Mouse (Mus musculus) left cerebral cortex, adult 9 months (tissue): ENCODE results near the gene Atp6v0e.

Experiments used
- DNase-seq, 2 experiments: peaks; one replicate each; pipeline ENCODE4 v3.0.0; 2022; ENCODE audit warnings: low spot score in 2 of 2

Atp6v0e gene

GRCm38 (mm10) chr17:26640286-26640740 lies 22.7 kb upstream of the Atp6v0e start:
- no peak for DNase-seq

GRCm38 (mm10) chr17:26643456-26643855 lies 19.6 kb upstream of the Atp6v0e start:
- DNase-seq: no peak

DNA sequence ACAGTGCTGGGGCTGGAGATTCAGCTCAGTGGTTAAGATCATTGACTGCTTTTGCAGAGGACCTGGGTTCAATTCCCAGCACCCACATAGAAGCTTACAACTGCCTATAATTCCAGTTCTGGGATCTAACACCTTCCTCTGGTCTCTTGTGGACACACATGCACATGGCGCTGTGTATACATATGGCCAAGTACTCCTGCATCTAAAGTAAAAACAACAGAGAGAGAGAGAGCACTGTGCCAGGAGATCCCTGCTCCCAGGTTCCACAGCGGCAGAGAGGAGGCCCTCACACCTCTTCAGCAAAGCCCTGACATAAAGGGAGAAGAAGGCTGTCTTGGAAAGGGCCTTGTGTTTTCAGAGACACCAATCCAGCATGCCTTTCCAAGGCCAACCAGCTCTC lies 19.0 kb upstream of the Atp6v0e start:
- no peak for DNase-seq

- DNase-seq: no peak
Observed at GRCm38 (mm10) chr17:26644509-26645410, 18.3 kb upstream of the Atp6v0e start.

- no peak for DNase-seq
Observed at GRCm38 (mm10) chr17:26645411-26645854, 17.6 kb upstream of the Atp6v0e start.

- DNase-seq: no peak
Observed at GRCm38 (mm10) chr17:26647283-26647682, 15.7 kb upstream of the Atp6v0e start.

- no peak for DNase-seq
Observed at GRCm38 (mm10) chr17:26649565-26649964, 13.5 kb upstream of the Atp6v0e start.

DNA sequence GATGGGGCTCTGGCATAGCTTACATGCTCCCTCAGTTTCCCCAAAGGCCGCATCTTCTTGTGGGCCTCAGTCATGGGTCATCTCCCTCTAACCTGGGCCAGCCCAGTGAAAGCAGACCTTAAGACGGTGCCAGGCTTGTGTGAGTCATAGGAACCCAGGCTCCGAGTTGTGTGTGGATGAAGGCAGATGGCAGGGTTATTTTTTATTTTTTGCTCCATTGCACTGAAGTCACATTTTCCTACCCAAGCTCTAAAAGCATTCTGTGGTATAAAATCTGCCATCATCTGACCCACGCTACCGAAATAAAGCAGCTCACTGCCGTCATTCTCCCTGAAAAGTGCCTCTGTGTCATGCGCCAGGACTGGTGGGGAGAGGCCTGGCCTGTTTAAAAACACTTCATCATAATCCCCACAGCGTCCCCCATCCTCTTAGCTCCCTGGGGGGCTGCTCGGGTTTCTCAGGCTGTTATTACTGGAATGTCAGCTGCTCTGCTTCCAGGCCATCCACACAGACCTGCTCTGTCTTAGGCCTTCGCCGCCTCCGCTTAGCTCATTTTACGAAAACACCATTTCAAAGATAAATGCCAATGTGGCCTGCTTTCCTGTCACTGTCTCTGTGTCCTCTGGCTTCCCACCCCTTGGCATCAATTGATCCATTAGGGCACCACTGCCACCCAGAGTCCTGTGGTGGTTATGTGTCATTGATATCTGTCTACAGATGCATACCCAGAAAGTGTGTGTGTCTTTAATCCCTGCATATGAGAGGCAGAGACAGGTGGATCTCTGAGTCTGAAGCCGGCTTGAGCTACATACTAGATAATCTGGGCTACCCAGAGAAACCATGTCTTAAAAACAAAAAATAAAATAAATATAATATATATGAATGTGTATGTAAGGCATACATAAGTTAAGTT lies 12.3 kb upstream of the Atp6v0e start:
- peak in 1 of 2 experiments; percentile 66 for DNase-seq

DNA sequence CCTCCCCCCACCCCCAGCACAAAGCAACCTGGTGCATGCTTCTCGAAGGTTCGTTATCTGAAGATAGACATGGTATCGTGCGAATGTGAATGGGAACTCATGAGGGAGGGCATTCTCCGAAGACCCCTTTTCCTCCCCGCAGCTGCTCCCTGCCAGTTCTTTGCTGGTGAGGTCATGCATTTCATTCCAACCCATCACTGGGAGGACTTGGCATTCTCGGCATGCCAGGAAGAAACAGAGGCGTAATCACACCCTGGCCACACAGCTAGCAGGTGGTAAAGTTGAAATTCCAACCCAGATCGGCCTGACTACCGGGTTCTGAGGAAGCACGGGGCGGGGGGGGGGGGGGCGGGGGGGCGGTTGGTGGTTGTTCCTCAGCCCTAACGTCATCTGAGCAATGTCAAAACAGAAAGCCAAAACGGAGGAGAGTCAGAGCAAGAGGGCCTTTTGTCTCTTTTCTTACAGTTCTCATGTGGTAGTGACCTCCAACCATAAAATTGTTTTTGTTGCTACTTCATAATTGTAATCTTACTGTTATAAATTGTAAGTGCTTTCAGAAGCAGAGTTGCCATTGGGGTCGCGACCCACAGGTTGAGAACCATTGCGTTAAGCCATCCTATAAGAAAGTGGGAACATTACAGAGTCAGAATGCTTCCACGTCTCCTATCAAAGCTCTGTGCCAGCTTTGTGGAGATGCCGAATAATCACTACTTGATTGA lies 4.0 kb upstream of the Atp6v0e start:
- DNase-seq: no peak

- DNase-seq: no peak
Observed at GRCm38 (mm10) chr17:26659573-26659915, 3.5 kb upstream of the Atp6v0e start.

- peak in 1 of 2 experiments; percentile 93 for DNase-seq
Observed at GRCm38 (mm10) chr17:26660192-26660912, 2.7 kb upstream of the Atp6v0e start.

- no peak for DNase-seq
Observed at GRCm38 (mm10) chr17:26662204-26662603, 827 bp upstream of the Atp6v0e start.

DNA sequence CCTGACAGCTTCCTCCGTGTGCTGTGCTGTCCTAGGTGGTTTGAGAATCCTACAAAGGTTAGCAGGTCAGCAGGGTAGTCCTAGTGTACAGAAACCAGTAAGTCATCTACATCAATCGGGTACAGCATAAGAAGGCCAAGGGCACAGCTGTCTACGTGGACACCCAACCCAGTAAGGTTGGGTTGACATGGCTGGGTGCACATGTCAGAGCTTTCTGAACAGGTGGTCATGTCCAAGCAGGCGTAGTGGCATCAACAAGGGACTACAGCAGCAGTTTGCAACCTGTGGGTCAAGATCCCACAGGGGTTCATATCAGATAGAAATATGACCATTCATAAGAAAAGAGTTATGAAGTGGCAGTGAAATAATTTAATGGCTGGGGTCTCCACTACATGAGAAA lies 2.6 kb downstream of the Atp6v0e start:
- no peak for DNase-seq

GRCm38 (mm10) chr17:26671268-26671667 lies 8.2 kb downstream of the Atp6v0e start:
- DNase-seq: no peak

- no peak for DNase-seq
Observed at GRCm38 (mm10) chr17:26675845-26676244, 12.8 kb downstream of the Atp6v0e start.

GRCm38 (mm10) chr17:26676252-26676615 lies 13.2 kb downstream of the Atp6v0e start:
- DNase-seq: peak; percentile 78 to 92

GRCm38 (mm10) chr17:26676616-26677376 lies 13.8 kb downstream of the Atp6v0e start:
- peak in 1 of 2 experiments; percentile 76 for DNase-seq

GRCm38 (mm10) chr17:26677711-26678637 lies 14.9 kb downstream of the Atp6v0e start:
- no peak for DNase-seq

GRCm38 (mm10) chr17:26681276-26681675 lies 18.2 kb downstream of the Atp6v0e start:
- DNase-seq: no peak
